ENCODE assay signal across 16 mouse cellular contexts in genomic region chr5:110520974-110521373, GRCm38 (mm10). TPM values are rescaled to one million over a fixed set of nuclear protein-coding genes. Genes with fewer than 3 reads are reported as not detected.
"Had no signal": no experiment of that assay in that cellular context is flagged by ENCODE, and none has a peak within 500 bp of the region (broad histone marks: within the 10 kb centered on the region; RNA-seq: fewer than 3 reads in every experiment).

No protein-coding gene starts in this region.

- DNase-seq: kidney, adult 18-20 months; kidney, adult 9 months; kidney, postnatal 14 days; layer of hippocampus, postnatal 36 days; liver, embryonic 13.5 days; lung, adult 2 months; lung, postnatal 14 days; lung, postnatal 4 days; midbrain, embryonic 14.5 days; right cerebral cortex, postnatal 25 days; spleen, adult 18-20 months; thymus, adult 18-20 months; thymus, postnatal 36 days had no signal

RNA-seq across cellular contexts. Expression of gene Galnt9, which starts 23.2 kb away (rescaled TPM):
- total RNA-seq: liver, adult 2 months; megakaryocyte-erythroid progenitor cell, adult 5-6 weeks had no signal
- polyA plus RNA-seq: limb, embryonic 11.5 days; liver, embryonic 13.5 days had no signal
